Mouse (Mus musculus): ENCODE measurements around the gene Usp32. TPM values are rescaled to one million over a fixed set of nuclear protein-coding genes. Genes with fewer than 3 reads are reported as not detected.
A peak's percentile ranks its signal among the peaks of the same experiment; 100 is the strongest.

Gene Usp32
- polyA plus RNA-seq, 1 experiment from 2014 or later, result 5.7 TPM

DNA sequence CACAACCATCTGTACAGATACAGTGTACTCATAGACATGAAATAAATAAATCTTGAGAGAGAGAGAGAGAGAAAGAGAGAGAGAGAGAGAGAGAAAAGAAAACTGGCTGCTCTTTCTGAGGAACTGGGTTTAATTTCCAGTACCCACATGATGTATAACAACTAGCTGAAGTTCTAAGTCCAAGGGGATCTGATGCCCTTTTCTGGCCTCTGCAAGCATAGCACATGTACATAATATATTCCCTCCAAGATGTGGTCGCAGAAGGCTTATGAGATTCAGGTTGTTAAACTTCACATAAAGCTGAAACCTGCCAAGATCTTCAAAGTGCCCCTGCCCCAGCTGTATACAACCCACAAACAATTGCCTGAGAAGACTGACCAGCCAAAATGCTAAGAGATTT lies 144.7 kb downstream of the Usp32 start:
- Histone ChIP-seq H3K27ac (replicated peaks; ENCODE audit: low read depth, low read length) (no peak overlapping the region), H3K9me3 (replicated peaks; ENCODE audit: control insufficient read depth, low read length) (no peaks in the 10 kb centered on the region), H3K27me3 (ENCODE audit: control insufficient read depth, insufficient read depth, low read length) (no peaks in the 10 kb centered on the region), H3K4me3 (ENCODE audit: low read depth, low read length) (no peak overlapping the region), H3K36me3 (replicated peaks; ENCODE audit: control insufficient read depth, insufficient read depth, low read depth, low read length) (no peaks in the 10 kb centered on the region; the same call in 1 of the 2 replicates), H3K9ac (replicated peaks; ENCODE audit: low read length) (no peak overlapping the region), H3K4me1 (ENCODE audit: control insufficient read depth, insufficient read depth, low read length) (no peaks in the 10 kb centered on the region), H3K4me2 (ENCODE audit: low read depth, low read length) (no peak overlapping the region)
- DNase-seq (ENCODE audit: low spot score) (no peak), ATAC-seq (replicated peaks; ENCODE audit: insufficient number of reproducible peaks, low FRiP score, low TSS enrichment, low read depth) (no peak)
- WGBS, result 92% methylated on average over 1 of the region's 1 CpGs

DNA sequence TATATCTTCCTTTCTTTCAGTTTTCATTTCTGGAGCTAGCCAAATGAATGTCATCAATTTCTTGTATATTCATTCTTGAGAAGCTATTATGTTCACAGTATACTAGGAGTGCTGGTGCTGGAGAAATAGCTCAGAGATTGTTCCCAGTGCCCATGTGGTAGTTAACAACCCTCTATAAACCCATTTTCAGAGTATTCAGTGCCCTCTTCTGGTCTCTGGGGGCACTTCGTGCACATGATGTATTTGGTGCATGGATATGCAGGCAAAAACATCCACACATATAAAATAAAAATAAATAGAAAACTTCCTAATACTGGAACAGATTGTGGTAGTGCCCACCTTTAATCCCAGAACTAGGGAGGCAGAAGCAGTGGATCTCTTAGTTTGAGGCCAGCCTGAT lies 147.0 kb downstream of the Usp32 start:
- Histone ChIP-seq H3K4me3 (ENCODE audit: low read depth, low read length) (no peak overlapping the region), H3K27ac (replicated peaks; ENCODE audit: low read depth, low read length) (no peak overlapping the region), H3K9ac (replicated peaks; ENCODE audit: low read length) (no peak overlapping the region), H3K36me3 (replicated peaks; ENCODE audit: control insufficient read depth, insufficient read depth, low read depth, low read length) (no peaks in the 10 kb centered on the region; the same call in 1 of the 2 replicates), H3K9me3 (replicated peaks; ENCODE audit: control insufficient read depth, low read length) (no peaks in the 10 kb centered on the region), H3K4me1 (ENCODE audit: control insufficient read depth, insufficient read depth, low read length) (no peaks in the 10 kb centered on the region), H3K27me3 (ENCODE audit: control insufficient read depth, insufficient read depth, low read length) (no peaks in the 10 kb centered on the region), H3K4me2 (ENCODE audit: low read depth, low read length) (no peak overlapping the region)
- ATAC-seq (replicated peaks; ENCODE audit: insufficient number of reproducible peaks, low FRiP score, low TSS enrichment, low read depth) (no peak), DNase-seq (ENCODE audit: low spot score) (no peak)
- 90% methylated on average over 1 of the region's 1 CpGs for WGBS

DNA sequence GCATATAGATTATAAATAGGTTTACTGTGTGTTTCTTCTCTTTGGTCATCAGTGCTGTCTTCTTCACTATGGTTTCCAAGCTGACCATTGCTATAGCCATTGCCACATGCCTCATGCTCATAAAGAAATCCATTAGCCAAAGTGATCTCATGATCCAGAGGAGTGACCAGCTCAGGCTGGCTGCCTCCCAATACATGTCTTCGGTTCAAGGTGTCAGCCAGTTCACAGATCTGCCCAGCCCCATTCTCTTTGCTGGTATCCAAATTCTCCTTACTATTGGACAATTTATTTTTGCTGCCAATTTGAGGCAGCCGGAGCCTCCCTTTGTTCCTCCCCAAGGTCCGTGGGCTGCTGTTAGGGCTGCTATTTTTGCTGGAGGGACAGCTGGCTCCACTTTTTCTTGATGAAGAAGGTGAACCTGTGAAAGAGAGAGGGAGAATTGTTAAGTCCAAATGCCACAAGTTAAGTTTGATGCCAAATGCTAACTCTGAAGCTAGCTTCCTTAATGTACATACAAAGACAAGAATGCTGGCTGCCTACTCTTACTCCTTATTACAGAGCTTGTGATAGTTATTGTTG lies 151.5 kb downstream of the Usp32 start:
- no peak overlapping the region for H3K4me2 ChIP-seq (ENCODE audit: low read depth, low read length)
- no peak for ATAC-seq (replicated peaks; ENCODE audit: insufficient number of reproducible peaks, low FRiP score, low TSS enrichment, low read depth)

DNA sequence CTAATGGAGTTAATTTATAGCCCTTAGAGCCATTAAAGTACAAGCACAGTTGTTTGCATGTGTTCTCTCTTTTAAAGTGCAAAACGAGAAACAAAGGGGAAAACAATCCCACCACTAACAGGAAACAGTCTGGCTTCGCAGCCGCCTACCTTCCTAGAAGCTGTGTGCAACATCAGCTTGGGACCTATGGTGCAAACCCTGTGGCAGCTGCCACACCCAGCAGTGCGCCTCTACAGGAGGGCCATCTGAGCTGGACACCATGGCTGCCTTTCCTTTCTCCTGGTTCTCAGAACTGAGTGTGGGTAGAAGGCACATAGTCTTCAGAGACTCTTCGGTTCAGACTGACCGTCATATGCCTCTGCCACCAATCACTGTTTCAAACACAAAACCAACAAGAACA lies 154.5 kb downstream of the Usp32 start:
- Histone ChIP-seq H3K27ac (replicated peaks; ENCODE audit: low read depth, low read length) (no peak overlapping the region), H3K4me1 (ENCODE audit: control insufficient read depth, insufficient read depth, low read length) (no peaks in the 10 kb centered on the region), H3K9me3 (replicated peaks; ENCODE audit: control insufficient read depth, low read length) (no peaks in the 10 kb centered on the region), H3K4me2 (ENCODE audit: low read depth, low read length) (no peak overlapping the region), H3K27me3 (ENCODE audit: control insufficient read depth, insufficient read depth, low read length) (no peaks in the 10 kb centered on the region), H3K9ac (replicated peaks; ENCODE audit: low read length) (no peak overlapping the region), H3K36me3 (replicated peaks; ENCODE audit: control insufficient read depth, insufficient read depth, low read depth, low read length) (no peaks in the 10 kb centered on the region), H3K4me3 (ENCODE audit: low read depth, low read length) (no peak overlapping the region)
- no peak for DNase-seq (ENCODE audit: low spot score)
- WGBS, result 93% methylated on average over 6 of the region's 6 CpGs
- ATAC-seq (replicated peaks; ENCODE audit: insufficient number of reproducible peaks, low FRiP score, low TSS enrichment, low read depth), result no peak

More for the DNA sequence above, 151.5 kb downstream of the Usp32 start:
- Histone ChIP-seq H3K9me3 (replicated peaks; ENCODE audit: control insufficient read depth, low read length) (no peaks in the 10 kb centered on the region), H3K9ac (replicated peaks; ENCODE audit: low read length) (no peak overlapping the region), H3K36me3 (replicated peaks; ENCODE audit: control insufficient read depth, insufficient read depth, low read depth, low read length) (no peaks in the 10 kb centered on the region), H3K4me3 (ENCODE audit: low read depth, low read length) (no peak overlapping the region), H3K27ac (replicated peaks; ENCODE audit: low read depth, low read length) (no peak overlapping the region), H3K4me1 (ENCODE audit: control insufficient read depth, insufficient read depth, low read length) (no peaks in the 10 kb centered on the region), H3K27me3 (ENCODE audit: control insufficient read depth, insufficient read depth, low read length) (no peaks in the 10 kb centered on the region)
- DNase-seq (ENCODE audit: low spot score), result no peak
- WGBS, result 86% methylated on average over 3 of the region's 3 CpGs

DNA sequence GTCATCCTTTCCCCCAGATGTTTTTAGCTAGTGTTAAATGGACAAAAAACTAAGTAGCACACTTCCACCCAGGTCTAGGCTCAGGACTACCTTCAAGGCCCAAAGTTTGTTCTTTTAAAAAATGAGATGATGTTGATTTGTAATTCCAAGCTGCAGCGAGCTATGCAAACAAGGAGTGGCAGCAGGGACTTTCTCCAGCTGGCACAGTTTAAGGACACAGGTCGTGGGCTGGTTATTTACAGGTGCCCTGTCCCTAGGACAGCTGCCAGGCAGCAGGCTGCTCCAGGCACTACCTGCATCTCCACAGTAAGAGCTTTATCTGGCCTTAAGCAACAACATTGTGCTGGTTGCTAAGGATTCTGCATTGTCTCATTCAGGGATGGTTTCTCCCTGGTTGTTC lies 159.3 kb downstream of the Usp32 start:
- ATAC-seq (replicated peaks; ENCODE audit: insufficient number of reproducible peaks, low FRiP score, low TSS enrichment, low read depth) (no peak), DNase-seq (ENCODE audit: low spot score) (no peak)
- H3K9me3 ChIP-seq (replicated peaks; ENCODE audit: control insufficient read depth, low read length), result no peaks in the 10 kb centered on the region
- no peak overlapping the region for H3K4me3 ChIP-seq (ENCODE audit: low read depth, low read length)
- H3K27me3 ChIP-seq (ENCODE audit: control insufficient read depth, insufficient read depth, low read length), result no peaks in the 10 kb centered on the region
- no peak overlapping the region for H3K4me2 ChIP-seq (ENCODE audit: low read depth, low read length)
- no peaks in the 10 kb centered on the region for H3K4me1 ChIP-seq (ENCODE audit: control insufficient read depth, insufficient read depth, low read length)
- no peak overlapping the region for H3K9ac ChIP-seq (replicated peaks; ENCODE audit: low read length)
- no peaks in the 10 kb centered on the region for H3K36me3 ChIP-seq (replicated peaks; ENCODE audit: control insufficient read depth, insufficient read depth, low read depth, low read length)
- 83% methylated on average over 2 of the region's 2 CpGs for WGBS
- H3K27ac ChIP-seq (replicated peaks; ENCODE audit: low read depth, low read length), result no peak overlapping the region

DNA sequence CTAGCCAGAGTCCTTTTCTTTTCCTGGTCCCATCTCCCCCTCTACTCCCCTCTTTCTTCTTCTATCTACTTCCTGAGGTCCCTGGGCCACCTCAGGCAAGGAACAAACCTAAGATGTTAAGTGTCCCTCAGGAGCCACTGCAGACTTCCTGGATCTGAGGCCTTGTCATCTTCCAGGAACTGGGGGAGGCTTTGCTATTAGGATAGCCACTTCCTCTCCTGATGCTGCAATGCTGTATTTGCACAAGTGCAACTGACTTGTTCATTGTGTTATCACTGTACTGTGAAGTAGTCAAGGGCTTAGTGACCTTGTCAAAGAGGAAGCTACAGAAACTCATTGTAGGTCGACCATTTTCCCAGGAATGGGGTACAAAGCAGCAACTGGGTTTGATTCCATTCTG lies 160.6 kb downstream of the Usp32 start:
- H3K27me3 ChIP-seq (ENCODE audit: control insufficient read depth, insufficient read depth, low read length), result no peaks in the 10 kb centered on the region
- H3K4me3 ChIP-seq (ENCODE audit: low read depth, low read length), result no peak overlapping the region
- no peak overlapping the region for H3K9ac ChIP-seq (replicated peaks; ENCODE audit: low read length)
- H3K27ac ChIP-seq (replicated peaks; ENCODE audit: low read depth, low read length), result no peak overlapping the region
- 48% methylated on average over 1 of the region's 1 CpGs for WGBS
- H3K4me2 ChIP-seq (ENCODE audit: low read depth, low read length), result no peak overlapping the region
- ATAC-seq (replicated peaks; ENCODE audit: insufficient number of reproducible peaks, low FRiP score, low TSS enrichment, low read depth) (no peak), DNase-seq (ENCODE audit: low spot score) (no peak)
- no peaks in the 10 kb centered on the region for H3K9me3 ChIP-seq (replicated peaks; ENCODE audit: control insufficient read depth, low read length)
- H3K4me1 ChIP-seq (ENCODE audit: control insufficient read depth, insufficient read depth, low read length), result no peaks in the 10 kb centered on the region; the same call in 1 of the 2 replicates
- H3K36me3 ChIP-seq (replicated peaks; ENCODE audit: control insufficient read depth, insufficient read depth, low read depth, low read length), result no peaks in the 10 kb centered on the region

DNA sequence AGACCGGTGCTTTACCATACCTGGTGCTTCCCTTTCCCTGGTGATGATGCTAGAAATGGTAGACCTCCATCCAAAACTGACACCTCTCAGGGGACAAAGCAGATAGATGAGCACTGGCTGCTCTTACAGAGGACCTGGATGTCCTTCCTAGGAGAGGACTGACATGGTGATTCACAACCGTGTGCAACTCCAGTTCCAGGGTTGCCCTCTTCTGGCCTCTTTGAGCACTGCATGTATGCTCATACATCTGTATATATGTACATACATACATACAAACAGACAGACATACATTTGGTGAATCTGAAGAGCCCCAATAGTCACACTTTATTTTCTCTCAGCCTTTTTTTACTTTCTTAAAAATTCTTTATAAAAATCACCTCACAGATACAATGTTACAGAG lies 161.8 kb downstream of the Usp32 start:
- H3K27me3 ChIP-seq (ENCODE audit: control insufficient read depth, insufficient read depth, low read length), result no peaks in the 10 kb centered on the region
- no peak overlapping the region for H3K4me2 ChIP-seq (ENCODE audit: low read depth, low read length)
- no peak for ATAC-seq (replicated peaks; ENCODE audit: insufficient number of reproducible peaks, low FRiP score, low TSS enrichment, low read depth)
- WGBS, result 50% methylated on average over 2 of the region's 2 CpGs
- H3K9me3 ChIP-seq (replicated peaks; ENCODE audit: control insufficient read depth, low read length), result no peaks in the 10 kb centered on the region
- H3K4me1 ChIP-seq (ENCODE audit: control insufficient read depth, insufficient read depth, low read length), result no peaks in the 10 kb centered on the region; the same call in 1 of the 2 replicates
- no peak overlapping the region for H3K9ac ChIP-seq (replicated peaks; ENCODE audit: low read length)
- no peak overlapping the region for H3K4me3 ChIP-seq (ENCODE audit: low read depth, low read length)
- H3K36me3 ChIP-seq (replicated peaks; ENCODE audit: control insufficient read depth, insufficient read depth, low read depth, low read length), result no peaks in the 10 kb centered on the region
- H3K27ac ChIP-seq (replicated peaks; ENCODE audit: low read depth, low read length), result no peak overlapping the region
- peak; percentile 63 for DNase-seq (ENCODE audit: low spot score)

DNA sequence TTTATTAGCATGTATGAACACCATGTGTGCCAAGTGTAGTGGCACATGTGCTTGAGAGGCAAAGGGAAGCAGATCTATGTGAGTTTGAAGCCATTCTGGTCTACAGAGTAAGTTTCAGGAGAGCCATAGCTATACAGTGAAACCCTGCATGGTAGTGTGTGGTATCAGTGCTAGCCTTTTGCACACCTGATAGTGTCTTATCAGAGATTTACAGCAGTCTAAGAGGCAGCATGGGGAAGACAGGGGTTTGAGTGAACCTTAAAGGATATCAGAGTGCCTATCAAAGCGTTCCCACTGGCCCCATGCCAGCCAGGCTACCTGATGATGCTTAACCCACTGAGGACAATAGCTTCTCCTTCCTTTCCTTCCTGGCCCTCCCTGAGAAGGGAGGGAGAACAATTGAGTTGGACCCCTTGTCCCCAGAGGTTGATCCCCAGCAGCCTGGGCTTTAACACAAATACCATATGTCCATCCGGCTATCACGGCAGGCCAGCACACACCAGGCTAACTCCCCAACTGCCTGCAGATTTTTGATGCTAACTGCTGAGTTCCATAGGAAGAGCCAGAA lies 162.5 kb downstream of the Usp32 start:
- no peak overlapping the region for H3K4me3 ChIP-seq (ENCODE audit: low read depth, low read length)
- H3K36me3 ChIP-seq (replicated peaks; ENCODE audit: control insufficient read depth, insufficient read depth, low read depth, low read length), result no peaks in the 10 kb centered on the region
- no peaks in the 10 kb centered on the region for H3K9me3 ChIP-seq (replicated peaks; ENCODE audit: control insufficient read depth, low read length)
- WGBS, result 76% methylated on average over 3 of the region's 3 CpGs
- H3K4me1 ChIP-seq (ENCODE audit: control insufficient read depth, insufficient read depth, low read length), result no peaks in the 10 kb centered on the region; the same call in 1 of the 2 replicates
- H3K27ac ChIP-seq (replicated peaks; ENCODE audit: low read depth, low read length), result no peak overlapping the region
- H3K9ac ChIP-seq (replicated peaks; ENCODE audit: low read length), result no peak overlapping the region
- no peak for DNase-seq (ENCODE audit: low spot score)
- no peak overlapping the region for H3K4me2 ChIP-seq (ENCODE audit: low read depth, low read length)
- ATAC-seq (replicated peaks; ENCODE audit: insufficient number of reproducible peaks, low FRiP score, low TSS enrichment, low read depth), result no peak
- no peaks in the 10 kb centered on the region for H3K27me3 ChIP-seq (ENCODE audit: control insufficient read depth, insufficient read depth, low read length)

Measured in embryonic facial prominence, embryonic 11.5 days (tissue).